ENCODE assay signal across 31 mouse cellular contexts in genomic region chr9:102963321-102963720, GRCm38 (mm10). TPM values are rescaled to one million over a fixed set of nuclear protein-coding genes. Genes with fewer than 3 reads are reported as not detected.
A peak's percentile ranks its signal among the peaks of the same experiment; 100 is the strongest.
DNase-seq lines count a peak whose midpoint lies in the region; ATAC-seq and TF ChIP-seq lines count a peak whose summit lies in the region.
"Had no signal": no experiment of that assay in that cellular context is flagged by ENCODE, and none has a peak within 500 bp of the region (broad histone marks: within the 10 kb centered on the region; RNA-seq: fewer than 3 reads in every experiment).

No protein-coding gene starts in this region.

- H3K9ac ChIP-seq in limb, embryonic 14.5 days (ENCODE audit: low read depth, low read length, severe bottlenecking): no peak overlapping the region
- no peak overlapping the region for H3K9ac ChIP-seq in embryonic facial prominence, embryonic 13.5 days
- H3K9ac ChIP-seq in heart, adult 2 months (ENCODE audit: low read depth, low read length): no peak overlapping the region
- H3K9ac ChIP-seq: forebrain, embryonic 13.5 days; heart, embryonic 12.5 days; heart, embryonic 15.5 days; hindbrain, embryonic 13.5 days; intestine, embryonic 15.5 days had no signal

- peaks cover 3% of the 10 kb centered on the region; the same call in 1 of the 2 replicates for H3K4me1 ChIP-seq in limb, embryonic 14.5 days (ENCODE audit: control insufficient read depth, insufficient read depth, low read length)
- H3K4me1 ChIP-seq in limb, embryonic 10.5 days: peaks cover 28% of the 10 kb centered on the region
- peaks cover 27% of the 10 kb centered on the region for H3K4me1 ChIP-seq in embryonic facial prominence, embryonic 13.5 days
- H3K4me1 ChIP-seq in heart, adult 2 months (ENCODE audit: control insufficient read depth, insufficient read depth, low read length): no peaks in the 10 kb centered on the region

- H3K4me3 ChIP-seq in limb, embryonic 14.5 days (replicated peaks; ENCODE audit: low read length): no peak overlapping the region
- no peak overlapping the region for H3K4me3 ChIP-seq in limb, embryonic 10.5 days
- H3K4me3 ChIP-seq in embryonic facial prominence, embryonic 13.5 days: no peak overlapping the region
- no peak overlapping the region for H3K4me3 ChIP-seq in heart, adult 2 months
- H3K4me3 ChIP-seq: forebrain, embryonic 10.5 days; forebrain, embryonic 13.5 days; gastrocnemius, adult 2 months; heart, embryonic 12.5 days; heart, embryonic 15.5 days; hindbrain, embryonic 10.5 days; hindbrain, embryonic 13.5 days; intestine, embryonic 15.5 days had no signal

- ATAC-seq in limb, embryonic 14.5 days (ENCODE audit: low FRiP score, low read depth): no peak
- no peak for ATAC-seq in embryonic facial prominence, embryonic 13.5 days (ENCODE audit: insufficient number of reproducible peaks, insufficient read depth, low FRiP score, low TSS enrichment, low read depth)
- ATAC-seq: forebrain, embryonic 13.5 days; forebrain, embryonic 16.5 days; hindbrain, embryonic 16.5 days; intestine, embryonic 15.5 days; Patski had no signal

- intact Hi-C loops in heart, adult 2 months (cut with DNase I): no loop called here

- WGBS in limb, embryonic 14.5 days: 25% methylated on average over 7 of the region's 7 CpGs
- WGBS in limb, embryonic 10.5 days: 46% methylated on average over 7 of the region's 7 CpGs
- WGBS in embryonic facial prominence, embryonic 13.5 days: 20% methylated on average over 7 of the region's 7 CpGs
- 77% methylated on average over 7 of the region's 7 CpGs for WGBS in heart, adult 2 months

- H3K9me3 ChIP-seq in limb, embryonic 14.5 days (ENCODE audit: control insufficient read depth, low read length): no peaks in the 10 kb centered on the region
- H3K9me3 ChIP-seq in limb, embryonic 10.5 days (replicated peaks): no peaks in the 10 kb centered on the region
- H3K9me3 ChIP-seq in embryonic facial prominence, embryonic 13.5 days: no peaks in the 10 kb centered on the region; the same call in 1 of the 2 replicates
- H3K9me3 ChIP-seq: forebrain, embryonic 10.5 days; forebrain, embryonic 13.5 days; G1E; heart, embryonic 12.5 days; heart, embryonic 15.5 days; hindbrain, embryonic 10.5 days; hindbrain, embryonic 13.5 days; intestine, embryonic 15.5 days had no signal

- no peak for TF ChIP-seq POLR2A in limb, embryonic 14.5 days (IDR thresholded peaks at IDR 0.05; ENCODE audit: borderline replicate concordance, extremely low read depth, insufficient read depth, insufficient read length)
- TF ChIP-seq POLR2A in heart, adult 2 months (IDR thresholded peaks at IDR 0.05; ENCODE audit: insufficient read depth, low read depth, low read length): no peak

- no peak for TF ChIP-seq CTCF in heart, adult 2 months (IDR thresholded peaks at IDR 0.05)

- H3K79me2 ChIP-seq in heart, adult 2 months (replicated peaks; ENCODE audit: control insufficient read depth, insufficient read depth, low read length): no peaks in the 10 kb centered on the region

- H3K36me3 ChIP-seq in limb, embryonic 14.5 days (ENCODE audit: control insufficient read depth, insufficient read depth, low read length): no peaks in the 10 kb centered on the region
- no peaks in the 10 kb centered on the region for H3K36me3 ChIP-seq in limb, embryonic 10.5 days
- no peaks in the 10 kb centered on the region for H3K36me3 ChIP-seq in embryonic facial prominence, embryonic 13.5 days
- no peaks in the 10 kb centered on the region for H3K36me3 ChIP-seq in heart, adult 2 months (ENCODE audit: control insufficient read depth, insufficient read depth, low read length)
- H3K36me3 ChIP-seq: forebrain, embryonic 10.5 days; G1E; heart, embryonic 12.5 days; heart, embryonic 15.5 days; hindbrain, embryonic 10.5 days; hindbrain, embryonic 13.5 days; intestine, embryonic 15.5 days had no signal

- no peaks in the 10 kb centered on the region for H3K27me3 ChIP-seq in limb, embryonic 14.5 days (ENCODE audit: control insufficient read depth, insufficient read depth, low read length)
- H3K27me3 ChIP-seq in limb, embryonic 10.5 days (ENCODE audit: low read depth, poor library complexity, severe bottlenecking): no peaks in the 10 kb centered on the region
- H3K27me3 ChIP-seq in embryonic facial prominence, embryonic 13.5 days: no peaks in the 10 kb centered on the region
- no peaks in the 10 kb centered on the region for H3K27me3 ChIP-seq in heart, adult 2 months (ENCODE audit: control insufficient read depth, insufficient read depth, low read length)
- H3K27me3 ChIP-seq: forebrain, embryonic 13.5 days; heart, embryonic 12.5 days; hindbrain, embryonic 13.5 days; intestine, embryonic 15.5 days; Patski had no signal

- H3K27ac ChIP-seq in limb, embryonic 14.5 days (replicated peaks; ENCODE audit: low read depth, low read length): 0 out of 2 replicates have a peak overlapping the region, but pooled peaks have one; percentile 30
- no peak overlapping the region for H3K27ac ChIP-seq in limb, embryonic 10.5 days
- 0 out of 2 replicates have a peak overlapping the region, but pooled peaks have one; percentile 45 for H3K27ac ChIP-seq in embryonic facial prominence, embryonic 13.5 days
- H3K27ac ChIP-seq in heart, adult 2 months: no peak overlapping the region
- H3K27ac ChIP-seq: forebrain, embryonic 10.5 days; forebrain, embryonic 13.5 days; gastrocnemius, adult 2 months; heart, embryonic 15.5 days; hindbrain, embryonic 10.5 days; hindbrain, embryonic 13.5 days; intestine, embryonic 15.5 days had no signal

- no peak overlapping the region for H3K4me2 ChIP-seq in limb, embryonic 14.5 days (replicated peaks; ENCODE audit: low read depth, low read length, severe bottlenecking)
- H3K4me2 ChIP-seq in embryonic facial prominence, embryonic 13.5 days: no peak overlapping the region
- H3K4me2 ChIP-seq: forebrain, embryonic 13.5 days; heart, embryonic 12.5 days; heart, embryonic 15.5 days; hindbrain, embryonic 13.5 days; intestine, embryonic 15.5 days had no signal

- DNase-seq in limb, embryonic 14.5 days (ENCODE audit: low spot score): no peak
- DNase-seq in limb, embryonic 10.5 days (ENCODE audit: low spot score): no peak
- peak; percentile 54 for DNase-seq in forelimb bud, embryonic 11.5 days (ENCODE audit: low read depth, low spot score)
- no peak for DNase-seq in heart, adult 2 months
- DNase-seq in testis, postnatal 14 days (ENCODE audit: low spot score): no peak
- DNase-seq: adrenal gland, postnatal 10 days; B cell, adult 2 months; cerebellum, adult 11 months; cerebellum, adult 2 months; cerebellum, adult 9-11 months; cerebellum, postnatal 25 days; gastrocnemius, adult 2 months; gastrocnemius, postnatal 14 days; heart, adult 11 months; heart, postnatal 10 days; heart, postnatal 36 days; kidney, adult 11 months had no signal

- TF ChIP-seq EP300 in heart, adult 2 months (IDR thresholded peaks at IDR 0.05; ENCODE audit: insufficient read depth, low read depth, low read length): no peak

RNA-seq across cellular contexts. Expression of gene Slco2a1, which starts 25.2 kb away (rescaled TPM):
- 5.1 and 7.0 TPM in 2 replicates for polyA plus RNA-seq in limb, embryonic 14.5 days (2012; rRNA removed)
- polyA plus RNA-seq in limb, embryonic 14.5 days (2014; fragmentation: Nextera tagmentation; extraction: Ambion mirVana): 5.9 and 7.2 TPM in 2 replicates
- polyA plus RNA-seq in limb, embryonic 10.5 days (2016; fragmentation: Nextera tagmentation; extraction: Ambion mirVana): 0.29 and 0.50 TPM in 2 replicates
- polyA plus RNA-seq in embryonic facial prominence, embryonic 13.5 days (2015; fragmentation: Nextera tagmentation; extraction: Ambion mirVana): 6.1 and 9.8 TPM in 2 replicates
- 1 to 10 TPM; 3.6 to 4.7 TPM for total RNA-seq in heart, adult 2 months (2021)
- polyA plus RNA-seq in heart, adult 2 months (2012; rRNA removed): 4.4 and 4.8 TPM in 2 replicates
- total RNA-seq: CH12.LX; common myeloid progenitor, adult 5-6 weeks had no signal

Comparison
In these comparisons a context has a peak if more than half of its experiments do, and no peak if none do; other contexts are left out.
1. H3K27ac ChIP-seq: peak in limb, embryonic 14.5 days (single experiment) and embryonic facial prominence, embryonic 13.5 days (single experiment); none in limb, embryonic 10.5 days (single experiment) and heart, adult 2 months (single experiment).